Mouse (Mus musculus): ENCODE data around the gene Sdc4. TPM values are rescaled to one million over a fixed set of nuclear protein-coding genes. Genes with fewer than 3 reads are reported as not detected.

The Sdc4 gene
- 100 to 1,000 TPM; 133 to 150 TPM for total RNA-seq (2021)
- long read RNA-seq, experiment 1, transcript Sdc4-201 (5 exons, 2,458 nt): major isoform, 11 of 11 reads
- long read RNA-seq, experiment 1, partial matches to known transcripts: 0 of 11 reads
- long read RNA-seq, experiment 1, other reads (novel, unspliced or antisense): 0 of 11 reads
- long read RNA-seq, experiment 2, transcript Sdc4-201 (5 exons, 2,458 nt): major isoform, 18 of 25 reads
- long read RNA-seq, experiment 2, partial matches to known transcripts: 0 of 25 reads
- long read RNA-seq, experiment 2, other reads (novel, unspliced or antisense): 7 of 25 reads

- no peak for DNase-seq (ENCODE audit: low spot score in 2 of 2)
These were observed at the start of gene Sdc4 for GRCm38 (mm10) chr2:164443460-164444000. Sdc4 (minus strand) TSS chr2:164443887.

- DNase-seq (ENCODE audit: low spot score in 2 of 2): no peak
These were observed 44.1 kb upstream of the Sdc4 start for GRCm38 (mm10) chr2:164487812-164488211.

- DNase-seq (ENCODE audit: low spot score in 2 of 2): no peak
These were observed 43.4 kb upstream of the Sdc4 start for GRCm38 (mm10) chr2:164487115-164487527.

GRCm38 (mm10) chr2:164486258-164487114 lies 42.8 kb upstream of the Sdc4 start:
- DNase-seq (ENCODE audit: low spot score in 2 of 2): peak; percentile 52 to 73

- peak in 1 of 2 experiments; percentile 49 for DNase-seq (ENCODE audit: low spot score in 2 of 2)
These were observed 42.1 kb upstream of the Sdc4 start, which contains the start of gene Dbndd2 for GRCm38 (mm10) chr2:164485681-164486257. Dbndd2 (plus strand) TSS chr2:164486106.

GRCm38 (mm10) chr2:164473624-164474023 lies 29.9 kb upstream of the Sdc4 start, which contains the start of gene Trp53tg5:
Trp53tg5 (minus strand) TSS chr2:164473724.
- DNase-seq (ENCODE audit: low spot score in 2 of 2): no peak

- peak in 1 of 2 experiments; percentile 50 for DNase-seq (ENCODE audit: low spot score in 2 of 2)
These were observed 26.6 kb upstream of the Sdc4 start for GRCm38 (mm10) chr2:164470254-164470653.

GRCm38 (mm10) chr2:164466787-164467186 lies 23.1 kb upstream of the Sdc4 start:
- DNase-seq (ENCODE audit: low spot score in 2 of 2): no peak

GRCm38 (mm10) chr2:164465161-164465560 lies 21.5 kb upstream of the Sdc4 start:
- DNase-seq (ENCODE audit: low spot score in 2 of 2): no peak

GRCm38 (mm10) chr2:164460745-164461551 lies 17.3 kb upstream of the Sdc4 start, which contains the start of gene Gm20458:
Gm20458 (plus strand) TSS chr2:164460967.
- DNase-seq (ENCODE audit: low spot score in 2 of 2): peak; percentile 86 to 91

- DNase-seq (ENCODE audit: low spot score in 2 of 2): no peak
These were observed 14.8 kb upstream of the Sdc4 start for GRCm38 (mm10) chr2:164458535-164458934.

GRCm38 (mm10) chr2:164457942-164458341 lies 14.3 kb upstream of the Sdc4 start:
- no peak for DNase-seq (ENCODE audit: low spot score in 2 of 2)

GRCm38 (mm10) chr2:164456864-164457300 lies 13.2 kb upstream of the Sdc4 start, which contains the start of gene Sys1:
Sys1 (plus strand) TSS chr2:164456964.
- no peak for DNase-seq (ENCODE audit: low spot score in 2 of 2)

GRCm38 (mm10) chr2:164456413-164456812 lies 12.7 kb upstream of the Sdc4 start:
- DNase-seq (ENCODE audit: low spot score in 2 of 2): no peak

GRCm38 (mm10) chr2:164455421-164456190 lies 11.9 kb upstream of the Sdc4 start:
- DNase-seq (ENCODE audit: low spot score in 2 of 2): peak in 1 of 2 experiments; percentile 58

GRCm38 (mm10) chr2:164454846-164455245 lies 11.2 kb upstream of the Sdc4 start:
- peak in 1 of 2 experiments; percentile 70 for DNase-seq (ENCODE audit: low spot score in 2 of 2)

GRCm38 (mm10) chr2:164453887-164454500 lies 10.3 kb upstream of the Sdc4 start:
- DNase-seq (ENCODE audit: low spot score in 2 of 2): no peak

GRCm38 (mm10) chr2:164453047-164453757 lies 9.5 kb upstream of the Sdc4 start:
- DNase-seq (ENCODE audit: low spot score in 2 of 2): no peak
